ENCODE assay signal across 7 mouse cellular contexts in the genomic region with DNA sequence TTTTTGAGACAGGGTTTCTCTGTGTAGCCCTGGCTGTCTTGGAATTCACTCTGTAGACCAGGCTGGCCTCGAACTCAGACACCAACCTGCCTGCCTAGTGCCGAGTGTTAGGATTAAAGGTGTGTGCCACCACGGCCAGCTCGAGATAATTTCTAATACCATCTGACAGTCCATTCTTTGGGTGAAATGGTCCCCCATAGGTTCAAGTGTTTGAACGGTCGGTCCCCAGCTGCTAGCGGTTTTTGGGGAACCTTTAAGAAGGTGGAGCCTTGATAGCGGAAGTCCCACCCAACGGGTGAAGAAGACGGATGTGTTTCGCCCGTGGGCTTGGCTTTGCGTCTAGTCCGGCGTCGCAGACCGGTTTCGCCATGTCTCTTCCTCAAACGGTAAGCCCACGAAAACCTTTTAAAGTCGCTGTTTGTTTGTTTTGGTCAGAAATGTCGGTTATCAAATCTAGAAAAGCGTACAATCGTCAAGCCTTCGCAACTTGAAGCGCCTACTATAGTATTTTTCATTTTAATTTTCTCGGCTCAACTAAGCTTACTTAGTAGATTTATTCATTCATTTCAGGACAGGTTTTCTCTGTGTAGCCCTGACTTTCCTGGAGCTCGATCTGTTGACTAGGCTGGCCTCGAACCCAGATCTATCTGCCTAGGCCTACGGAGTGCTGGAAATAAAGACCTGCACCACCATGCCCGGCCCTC. TPM values are rescaled to one million over a fixed set of nuclear protein-coding genes. Genes with fewer than 3 reads are reported as not detected.
DNase-seq lines count a peak whose midpoint lies in the region; ATAC-seq lines count a peak whose summit lies in the region.

No protein-coding gene starts in this region.

- 4% methylated on average over 31 of the region's 31 CpGs for WGBS in intestine, embryonic 16.5 days
- WGBS in midbrain, embryonic 10.5 days, result 4% methylated on average over 31 of the region's 31 CpGs

- peak overlapping the region; percentile 55 for H3K4me3 ChIP-seq in intestine, embryonic 16.5 days (ENCODE audit: low read length)
- H3K4me3 ChIP-seq in midbrain, embryonic 10.5 days, result peak overlapping the region; percentile 67

- H3K4me1 ChIP-seq in intestine, embryonic 16.5 days (ENCODE audit: control insufficient read depth, insufficient read depth, low read length), result peaks cover 7% of the 10 kb centered on the region; the same call in 1 of the 2 replicates
- H3K4me1 ChIP-seq in midbrain, embryonic 10.5 days, result peaks cover 23% of the 10 kb centered on the region

- peak overlapping the region; percentile 63 for H3K4me2 ChIP-seq in intestine, embryonic 16.5 days (ENCODE audit: low read depth, low read length)

- ATAC-seq in intestine, embryonic 16.5 days, result peak; percentile 69

- 0 out of 2 replicates have a peak overlapping the region, but pooled peaks have one; percentile 12 for H3K27ac ChIP-seq in intestine, embryonic 16.5 days (ENCODE audit: low read length)
- H3K27ac ChIP-seq in midbrain, embryonic 10.5 days (replicated peaks), result peak overlapping the region; percentile 75

- H3K9me3 ChIP-seq in intestine, embryonic 16.5 days (ENCODE audit: control insufficient read depth, low read length), result no peaks in the 10 kb centered on the region
- H3K9me3 ChIP-seq in midbrain, embryonic 10.5 days (replicated peaks), result no peaks in the 10 kb centered on the region

- peak; percentile 87 for DNase-seq in adrenal gland, postnatal 10 days
- peak; percentile 76 for DNase-seq in embryo, embryonic 9.5 days (ENCODE audit: extremely low spot score)
- DNase-seq in gastrocnemius, postnatal 4 days (ENCODE audit: low spot score in 2 of 2), result peak; percentile 44 to 76
- peak; percentile 77 to 80 for DNase-seq in left cerebral cortex, postnatal 36 days (ENCODE audit: low spot score in 2 of 2)
- peak; percentile 76 for DNase-seq in midbrain, embryonic 10.5 days (ENCODE audit: low spot score)
- DNase-seq in right cerebral cortex, postnatal 4 days, result peak; percentile 71

- peak overlapping the region; percentile 51 for H3K9ac ChIP-seq in intestine, embryonic 16.5 days (ENCODE audit: low read depth, low read length)

- no peaks in the 10 kb centered on the region for H3K36me3 ChIP-seq in intestine, embryonic 16.5 days (ENCODE audit: control insufficient read depth, insufficient read depth, low read length)
- peaks cover 7% of the 10 kb centered on the region for H3K36me3 ChIP-seq in midbrain, embryonic 10.5 days

- H3K27me3 ChIP-seq in intestine, embryonic 16.5 days (replicated peaks; ENCODE audit: control insufficient read depth, insufficient read depth, low read length), result no peaks in the 10 kb centered on the region
- H3K27me3 ChIP-seq in midbrain, embryonic 10.5 days (ENCODE audit: low read depth, poor library complexity, severe bottlenecking), result no peaks in the 10 kb centered on the region

- intact Hi-C loops in left cerebral cortex, postnatal 36 days (cut with DNase I), result loop anchor here (10.0 kb wide), 1 partner anchor 200 kb away; the partner anchor contains the start of gene H2-T3

RNA-seq across cellular contexts. Expression of gene Prr3, which starts 14.3 kb away (rescaled TPM):
- total RNA-seq in adrenal gland, postnatal 10 days (2021), result 10 to 100 TPM; 16.7 to 28.8 TPM
- 10 to 100 TPM; 13.2 to 15.0 TPM for total RNA-seq in gastrocnemius, postnatal 4 days (2021)
- 22.5 and 25.9 TPM in 2 replicates for polyA plus RNA-seq in intestine, embryonic 16.5 days (2015; fragmentation: Nextera tagmentation; extraction: Ambion mirVana)
- total RNA-seq in left cerebral cortex, postnatal 36 days (2021), result 10 to 100 TPM; 36.9 to 40.0 TPM
- 45.3 and 50.1 TPM in 2 replicates for polyA plus RNA-seq in midbrain, embryonic 10.5 days (2016; fragmentation: Nextera tagmentation; extraction: Ambion mirVana)

RNA-seq across cellular contexts. Expression of gene Gnl1, which starts 14.7 kb away (rescaled TPM):
- 10 to 100 TPM; 41.5 to 42.9 TPM for total RNA-seq in adrenal gland, postnatal 10 days (2021)
- 10 to 100 TPM; 34.3 to 38.7 TPM for total RNA-seq in gastrocnemius, postnatal 4 days (2021)
- polyA plus RNA-seq in intestine, embryonic 16.5 days (2015; fragmentation: Nextera tagmentation; extraction: Ambion mirVana), result 35.8 and 36.4 TPM in 2 replicates
- total RNA-seq in left cerebral cortex, postnatal 36 days (2021), result 100 to 1,000 TPM; 173 to 198 TPM
- 56.3 and 59.7 TPM in 2 replicates for polyA plus RNA-seq in midbrain, embryonic 10.5 days (2016; fragmentation: Nextera tagmentation; extraction: Ambion mirVana)

RNA-seq across cellular contexts. Expression of gene Abcf1, which starts 24.8 kb away (rescaled TPM):
- 10 to 100 TPM; 72.7 to 78.3 TPM for total RNA-seq in adrenal gland, postnatal 10 days (2021)
- total RNA-seq in gastrocnemius, postnatal 4 days (2021), result 10 to 100 TPM; 74.3 to 75.6 TPM
- polyA plus RNA-seq in intestine, embryonic 16.5 days (2015; fragmentation: Nextera tagmentation; extraction: Ambion mirVana), result 88.5 and 90.2 TPM in 2 replicates
- 10 to 100 TPM; 71.0 to 77.8 TPM for total RNA-seq in left cerebral cortex, postnatal 36 days (2021)
- polyA plus RNA-seq in midbrain, embryonic 10.5 days (2016; fragmentation: Nextera tagmentation; extraction: Ambion mirVana), result 117 and 121 TPM in 2 replicates

RNA-seq across cellular contexts. Expression of gene H2-T24, which starts 26.0 kb away (rescaled TPM):
- 1 to 10 TPM; 2.9 to 3.9 TPM for total RNA-seq in adrenal gland, postnatal 10 days (2021)
- under 1 TPM; 0.44 to 0.76 TPM for total RNA-seq in gastrocnemius, postnatal 4 days (2021)
- 1.8 TPM in 2 replicates for polyA plus RNA-seq in intestine, embryonic 16.5 days (2015; fragmentation: Nextera tagmentation; extraction: Ambion mirVana)
- total RNA-seq in left cerebral cortex, postnatal 36 days (2021), result 1 to 10 TPM; 1.1 to 2.2 TPM
- 4.4 and 5.9 TPM in 2 replicates for polyA plus RNA-seq in midbrain, embryonic 10.5 days (2016; fragmentation: Nextera tagmentation; extraction: Ambion mirVana)

RNA-seq across cellular contexts. Expression of gene H2-T23, which starts 38.3 kb away (rescaled TPM):
- total RNA-seq in adrenal gland, postnatal 10 days (2021), result 10 to 100 TPM; 55.7 to 82.7 TPM
- 1 to 10 TPM; 5.0 to 5.7 TPM for total RNA-seq in gastrocnemius, postnatal 4 days (2021)
- polyA plus RNA-seq in intestine, embryonic 16.5 days (2015; fragmentation: Nextera tagmentation; extraction: Ambion mirVana), result 17.7 and 19.4 TPM in 2 replicates
- 10 to 100 TPM; 12.6 to 15.1 TPM for total RNA-seq in left cerebral cortex, postnatal 36 days (2021)
- polyA plus RNA-seq in midbrain, embryonic 10.5 days (2016; fragmentation: Nextera tagmentation; extraction: Ambion mirVana), result 3.5 and 4.9 TPM in 2 replicates

Comparison
In these comparisons a context has a peak if more than half of its experiments do, and no peak if none do; other contexts are left out.
1. Peak in every context shown above with its lines: DNase-seq, ATAC-seq, H3K4me3 ChIP-seq and H3K27ac ChIP-seq.